Mouse (Mus musculus) kidney, embryonic 15.5 days (tissue): ENCODE results near the gene Mcam. TPM values are rescaled to one million over a fixed set of nuclear protein-coding genes. Genes with fewer than 3 reads are reported as not detected.

Experiments
- ATAC-seq: fragments of 200-750 bp; cut with Nextera tagmentation; replicated peaks from 2 replicates; pipeline ENCODE4 v1.8.0; 2017; ENCODE audit warnings: moderate TSS enrichment; ENCODE audit not compliant: low FRiP score
- H3K27ac ChIP-seq: fragments of 300-500 bp; sonication (generic); 2 replicates; pipeline ENCODE4 v1.5.1; 2015; ENCODE audit warnings: mild to moderate bottlenecking, inconsistent platforms
- H3K27me3 ChIP-seq: fragments of 300-500 bp; sonication (generic); 2 replicates; pipeline ENCODE4 v1.6.1; 2015; ENCODE audit warnings: inconsistent platforms
- H3K36me3 ChIP-seq: fragments of 300-500 bp; sonication (generic); 2 replicates; pipeline ENCODE4 v1.6.1; 2015; ENCODE audit warnings: inconsistent platforms
- H3K4me1 ChIP-seq: fragments of 300-500 bp; sonication (generic); 2 replicates; pipeline ENCODE4 v1.6.1; 2015; ENCODE audit warnings: inconsistent platforms
- H3K4me2 ChIP-seq: fragments of 300-500 bp; sonication (generic); 2 replicates; pipeline ENCODE4 v1.6.1; 2015; ENCODE audit warnings: moderate library complexity, mild to moderate bottlenecking, inconsistent platforms
- H3K4me3 ChIP-seq: fragments of 300-500 bp; sonication (generic); replicated peaks from 2 replicates; pipeline ENCODE4 v1.5.1; 2015; ENCODE audit warnings: mild to moderate bottlenecking, inconsistent platforms
- H3K9ac ChIP-seq: fragments of 300-500 bp; sonication (generic); 2 replicates; pipeline ENCODE4 v1.6.1; 2015; ENCODE audit warnings: mild to moderate bottlenecking, inconsistent platforms
- H3K9me3 ChIP-seq: fragments of 300-500 bp; sonication (generic); replicated peaks from 2 replicates; pipeline ENCODE4 v1.6.1; 2016; ENCODE audit warnings: inconsistent platforms
- WGBS: fragments of 180-500 bp; shearing (Covaris S2); methylation state at CpG from one replicate; pipeline ENCODE4 v1.1.7; 2015; ENCODE audit warnings: mixed read lengths; 5-methylcytosine and 5-hydroxymethylcytosine counted together
- polyA plus RNA-seq: library from polyadenylated mRNA; unstranded; fragments of >200 nt; fragmentation: Nextera tagmentation; extraction: Ambion mirVana; gene quantifications from 2 replicates; pipeline ENCODE4 v1.2.1, GENCODE M21; 2015

Mcam gene
- polyA plus RNA-seq, 1 experiment from 2014 or later = 47.0 TPM

DNA sequence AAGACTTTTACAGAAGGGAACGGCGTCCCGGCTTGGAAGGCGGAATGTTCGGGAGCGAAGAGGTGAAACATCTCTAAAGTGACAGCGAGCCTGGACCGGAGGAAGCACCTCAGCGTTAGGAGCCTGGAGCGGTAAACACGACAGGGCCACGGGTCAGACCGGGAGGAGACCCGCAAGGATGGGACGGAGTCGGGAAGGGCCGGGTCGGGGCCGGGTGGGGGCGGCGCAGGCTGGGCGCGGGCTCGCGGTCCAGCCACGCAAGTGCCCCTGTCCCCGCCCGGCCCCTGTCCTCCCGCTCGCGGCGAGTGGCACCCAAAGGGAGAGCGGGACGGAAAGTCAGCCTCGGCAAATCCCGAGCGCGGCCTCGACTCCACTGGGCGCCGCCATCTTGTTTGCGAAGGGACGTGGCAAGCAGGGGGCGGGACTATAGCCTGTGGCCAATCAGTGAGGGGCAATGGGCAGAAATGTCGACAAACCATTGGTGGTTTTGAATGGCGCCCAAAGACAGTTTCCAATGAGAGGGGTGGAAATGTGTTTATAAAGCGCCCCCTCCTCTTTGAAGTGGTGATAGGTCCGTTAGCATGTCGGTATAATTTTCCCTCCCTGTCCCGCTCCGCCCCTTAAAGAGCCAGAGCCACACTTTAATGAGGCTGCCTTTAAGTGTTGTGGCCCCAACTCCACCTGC, 21.0 kb upstream of the Mcam start, which contains the start of the genes Gm49380 and Rnf26:
TSS of gene Gm49380 (minus strand) at position 396 of the 685 bp plus-strand sequence.
TSS of gene Rnf26 (minus strand) at position 413 of the 685 bp plus-strand sequence.
- Histone ChIP-seq H3K36me3 (peaks cover 17% of the 10 kb centered on the region), H3K4me1 (peaks cover 44% of the 10 kb centered on the region)

DNA sequence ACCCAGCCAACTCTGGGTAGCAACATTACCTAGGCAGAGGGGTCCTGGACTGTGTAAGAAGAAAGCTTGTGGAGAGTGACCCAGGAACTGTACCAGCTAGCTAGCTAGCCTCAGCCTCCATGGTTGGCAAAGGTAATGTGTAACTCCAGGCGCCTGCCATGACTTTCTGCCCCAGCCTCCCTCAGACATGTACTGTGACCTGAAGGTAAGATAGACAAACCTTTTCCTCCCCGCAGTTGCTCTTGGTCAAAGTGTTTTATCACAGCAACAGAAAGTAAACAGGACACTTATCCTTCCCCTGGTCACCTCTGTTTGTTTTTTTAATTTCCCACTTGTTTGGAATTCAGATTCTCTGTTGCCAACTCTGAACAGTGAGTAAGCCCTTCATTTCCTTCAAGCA, 19.8 kb upstream of the Mcam start:
- H3K9ac ChIP-seq = no peak overlapping the region
- WGBS = 71% methylated on average over 2 of the region's 2 CpGs
- no peaks in the 10 kb centered on the region for H3K9me3 ChIP-seq
- H3K27me3 ChIP-seq = no peaks in the 10 kb centered on the region
- H3K27ac ChIP-seq = peak overlapping the region; percentile 22; the same call in 1 of the 2 replicates
- peaks cover 32% of the 10 kb centered on the region for H3K4me1 ChIP-seq
- 0 out of 2 replicates have a peak, but pooled peaks cover 10% of the 10 kb centered on the region for H3K36me3 ChIP-seq
- ATAC-seq = no peak
- no peak overlapping the region for H3K4me2 ChIP-seq
- no peak overlapping the region for H3K4me3 ChIP-seq

More for the DNA sequence above, 21.0 kb upstream of the Mcam start, which contains the start of the genes Gm49380 and Rnf26:
- Histone ChIP-seq H3K27ac (peak within 1 kb of the TSS; percentile 81), H3K4me3 (peak within 1 kb of the TSS; percentile 76), H3K27me3 (no peaks in the 10 kb centered on the region), H3K4me2 (peak within 1 kb of the TSS; percentile 65), H3K9me3 (no peaks in the 10 kb centered on the region), H3K9ac (peak within 1 kb of the TSS; percentile 85)
- peak; percentile 93 for ATAC-seq
- 1% methylated on average over 51 of the region's 51 CpGs for WGBS

DNA sequence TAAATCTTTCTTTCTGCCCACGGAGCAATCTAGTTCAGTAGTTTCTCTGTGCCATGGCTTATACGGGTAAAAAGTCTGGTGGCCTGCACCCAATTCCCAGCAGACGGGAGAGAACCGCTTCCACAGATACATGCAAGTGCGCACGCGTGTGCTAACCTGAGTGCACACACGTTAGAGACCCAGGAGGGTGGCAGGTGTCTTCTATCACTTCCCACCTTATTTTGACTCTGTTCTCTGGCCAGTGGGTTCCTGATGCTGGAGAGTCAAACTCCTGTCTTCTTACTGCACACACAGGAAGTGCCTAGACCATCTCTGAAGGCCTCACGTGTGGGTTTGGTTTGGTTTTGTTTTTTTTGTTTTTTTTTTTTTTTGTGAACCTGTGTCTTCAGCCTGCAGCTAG, 18.7 kb upstream of the Mcam start:
- H3K4me1 ChIP-seq = peaks cover 20% of the 10 kb centered on the region
- no peak overlapping the region for H3K4me2 ChIP-seq
- no peak overlapping the region for H3K9ac ChIP-seq
- no peak overlapping the region for H3K4me3 ChIP-seq
- H3K9me3 ChIP-seq = no peaks in the 10 kb centered on the region
- no peaks in the 10 kb centered on the region for H3K27me3 ChIP-seq
- 0 out of 2 replicates have a peak, but pooled peaks cover under 1% of the 10 kb centered on the region for H3K36me3 ChIP-seq
- 85% methylated on average over 9 of the region's 9 CpGs for WGBS
- H3K27ac ChIP-seq = no peak overlapping the region
- no peak for ATAC-seq

DNA sequence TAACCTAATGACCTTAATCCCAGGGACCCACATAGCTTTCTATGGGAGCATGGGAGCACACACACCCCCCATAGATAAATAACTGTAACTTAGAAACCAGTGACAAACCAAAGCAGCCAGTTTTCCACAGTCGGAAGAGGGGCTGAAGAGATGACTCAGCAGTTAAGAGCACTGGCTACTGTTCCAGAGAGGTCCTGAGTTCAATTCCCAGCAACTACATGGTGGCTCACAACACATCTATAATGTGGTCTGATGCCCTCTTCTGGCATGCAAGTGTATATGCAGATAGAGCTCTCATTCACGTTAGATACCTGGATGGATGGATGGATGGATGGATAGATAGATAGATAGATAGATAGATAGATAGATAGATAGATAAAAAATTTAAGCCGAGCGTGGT, 18.1 kb upstream of the Mcam start:
- Histone ChIP-seq H3K4me1 (peaks cover 17% of the 10 kb centered on the region), H3K9me3 (no peaks in the 10 kb centered on the region), H3K27me3 (no peaks in the 10 kb centered on the region), H3K27ac (no peak overlapping the region), H3K4me3 (no peak overlapping the region), H3K36me3 (no peaks in the 10 kb centered on the region), H3K4me2 (no peak overlapping the region), H3K9ac (no peak overlapping the region)
- WGBS = 92% methylated on average over 4 of the region's 4 CpGs
- no peak for ATAC-seq

DNA sequence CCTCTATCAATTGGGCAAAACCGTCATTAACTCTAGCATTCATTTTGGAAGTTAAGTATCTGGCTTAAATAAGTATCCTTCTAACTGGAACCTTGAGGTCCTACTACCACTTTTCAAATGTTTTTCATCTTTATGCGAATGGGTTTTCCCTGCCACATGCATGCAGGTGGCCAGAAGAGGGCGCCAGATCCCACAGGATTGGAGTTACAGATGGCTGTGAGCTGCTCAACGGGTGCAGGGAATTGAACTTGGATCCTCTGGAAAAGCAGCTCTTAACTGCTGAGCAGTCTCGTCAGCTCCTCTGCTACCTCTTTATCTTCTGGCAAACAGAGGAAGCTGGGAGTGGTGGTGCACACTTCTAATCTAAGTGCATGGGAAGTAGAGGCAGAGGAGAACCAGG, 15.3 kb upstream of the Mcam start:
- Histone ChIP-seq H3K4me3 (no peak overlapping the region), H3K9ac (no peak overlapping the region), H3K4me1 (peaks cover 7% of the 10 kb centered on the region; the same call in 1 of the 2 replicates), H3K36me3 (no peaks in the 10 kb centered on the region), H3K4me2 (no peak overlapping the region), H3K9me3 (no peaks in the 10 kb centered on the region), H3K27ac (no peak overlapping the region), H3K27me3 (no peaks in the 10 kb centered on the region)
- no peak for ATAC-seq
- 54% methylated on average over 5 of the region's 5 CpGs for WGBS

DNA sequence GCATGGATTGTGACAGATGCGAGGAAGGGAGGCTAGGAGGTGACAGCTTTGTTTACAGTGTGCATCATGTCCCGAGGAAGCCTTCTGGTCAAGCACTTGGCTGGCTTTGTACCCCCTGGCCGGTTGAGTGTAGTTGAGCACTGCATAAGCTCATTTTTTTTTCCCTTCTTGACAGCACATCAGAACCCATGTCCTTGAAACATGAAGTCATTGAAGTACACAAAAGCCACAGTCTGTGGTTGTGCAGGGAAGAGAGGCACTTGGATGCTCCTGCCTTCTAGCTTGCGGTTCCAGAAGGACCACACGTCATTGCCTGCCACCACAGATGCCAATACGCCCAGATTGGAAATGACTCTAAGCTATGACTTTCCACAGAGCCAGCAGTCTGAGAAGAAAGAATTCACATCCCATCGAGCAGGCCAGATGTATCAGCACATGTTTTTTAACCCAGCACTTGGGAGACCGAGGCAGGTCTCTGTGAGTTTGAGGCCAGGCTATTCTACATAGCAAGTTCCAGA, 14.3 kb upstream of the Mcam start:
- Histone ChIP-seq H3K27ac (no peak overlapping the region), H3K4me1 (peaks cover 4% of the 10 kb centered on the region), H3K4me2 (no peak overlapping the region), H3K27me3 (no peaks in the 10 kb centered on the region), H3K4me3 (no peak overlapping the region), H3K9me3 (no peaks in the 10 kb centered on the region), H3K36me3 (no peaks in the 10 kb centered on the region), H3K9ac (no peak overlapping the region)
- no peak for ATAC-seq
- 73% methylated on average over 8 of the region's 8 CpGs for WGBS

DNA sequence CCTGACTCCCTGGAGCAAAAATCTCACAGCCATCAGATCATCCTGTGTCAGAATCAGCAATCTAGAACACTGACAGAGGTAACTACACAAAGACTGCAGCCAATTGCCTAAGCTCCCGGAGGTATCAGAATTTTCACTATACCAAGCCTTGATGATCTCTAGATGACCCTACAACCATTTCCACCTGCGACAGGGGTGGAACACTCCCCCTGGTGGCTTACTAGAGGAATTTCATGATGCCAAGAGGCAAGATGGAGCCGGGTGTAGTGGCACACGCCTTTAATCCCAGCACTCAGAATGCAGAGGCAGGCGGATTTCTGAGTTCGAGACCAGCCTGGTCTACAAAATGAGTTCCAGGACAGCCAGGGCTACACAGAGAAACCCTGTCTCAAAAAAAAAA, 10.0 kb upstream of the Mcam start:
- no peaks in the 10 kb centered on the region for H3K27me3 ChIP-seq
- 72% methylated on average over 6 of the region's 6 CpGs for WGBS
- H3K4me1 ChIP-seq = peaks cover 29% of the 10 kb centered on the region
- H3K9ac ChIP-seq = no peak overlapping the region
- no peak for ATAC-seq
- no peak overlapping the region for H3K4me2 ChIP-seq
- H3K36me3 ChIP-seq = no peaks in the 10 kb centered on the region
- H3K27ac ChIP-seq = no peak overlapping the region
- no peak overlapping the region for H3K4me3 ChIP-seq
- no peaks in the 10 kb centered on the region for H3K9me3 ChIP-seq

DNA sequence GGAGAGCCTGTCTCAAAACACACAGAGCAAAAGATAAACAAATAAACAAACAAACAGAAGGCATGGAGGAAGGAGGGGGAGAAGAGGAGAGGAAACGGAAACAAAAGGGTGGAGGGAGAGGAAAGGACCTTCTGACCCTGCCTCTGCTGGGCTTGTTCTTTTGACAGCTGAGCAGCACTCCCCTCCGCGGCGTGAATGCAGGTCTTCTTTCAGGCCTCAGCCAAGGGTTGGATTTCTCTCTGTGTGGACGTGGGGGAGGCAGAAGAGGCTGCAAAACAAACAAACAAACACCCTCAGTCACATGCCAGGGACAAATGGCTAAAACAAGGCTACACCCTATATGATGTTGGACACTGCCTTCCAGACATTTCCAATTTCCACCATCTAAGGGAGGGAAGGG, 9.2 kb upstream of the Mcam start:
- Histone ChIP-seq H3K9ac (no peak overlapping the region), H3K4me1 (peaks cover 36% of the 10 kb centered on the region), H3K4me3 (no peak overlapping the region), H3K4me2 (0 out of 2 replicates have a peak overlapping the region, but pooled peaks have one; percentile 9), H3K36me3 (no peaks in the 10 kb centered on the region), H3K9me3 (no peaks in the 10 kb centered on the region), H3K27me3 (no peaks in the 10 kb centered on the region), H3K27ac (peak overlapping the region; percentile 69)
- no peak; the same call in 1 of the 2 replicates for ATAC-seq
- WGBS = 12% methylated on average over 5 of the region's 5 CpGs

DNA sequence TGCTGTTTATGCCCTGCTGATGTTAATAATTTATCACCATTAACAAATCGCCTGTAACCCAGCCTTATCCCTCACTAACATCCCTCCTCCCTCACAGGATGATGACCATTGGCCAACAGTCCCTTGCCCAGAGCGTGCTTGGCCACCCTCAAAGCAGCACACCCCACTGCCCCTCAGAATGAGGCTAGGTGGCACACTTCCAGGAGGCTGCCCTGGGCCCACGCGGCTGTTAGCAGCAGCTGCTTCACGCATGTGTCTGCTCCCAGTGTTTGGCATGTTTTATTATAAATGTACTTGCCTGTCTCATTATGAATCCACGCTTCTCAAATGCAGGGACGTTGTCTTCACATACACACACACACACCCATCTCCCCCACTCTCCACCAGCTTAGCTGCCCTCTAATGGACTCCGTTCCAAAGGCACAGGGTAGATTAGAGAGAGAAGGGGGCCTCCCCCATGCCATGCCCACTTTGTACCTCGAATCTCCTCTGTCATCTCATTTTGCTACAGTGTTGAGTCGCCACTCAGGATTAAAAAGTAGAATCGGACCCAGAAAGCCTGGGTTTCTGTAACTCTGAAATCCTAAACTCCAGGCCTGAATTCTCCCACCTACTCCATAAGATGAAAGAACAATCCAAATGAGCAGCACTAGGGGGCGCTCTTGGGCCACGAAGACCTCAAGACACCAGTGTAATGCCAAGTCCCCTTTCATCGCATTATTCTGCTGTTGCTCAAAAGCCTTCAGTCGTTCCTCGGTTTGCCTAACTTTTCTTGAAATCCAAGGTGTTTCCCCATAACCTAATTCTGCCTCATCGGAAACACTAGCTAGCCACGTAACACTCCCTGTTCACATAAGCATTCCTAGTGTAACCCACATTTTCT, 8.5 kb upstream of the Mcam start:
- H3K27ac ChIP-seq = peak overlapping the region; percentile 76
- peak overlapping the region; percentile 39 for H3K4me2 ChIP-seq
- H3K9me3 ChIP-seq = no peaks in the 10 kb centered on the region
- H3K27me3 ChIP-seq = no peaks in the 10 kb centered on the region
- peak; percentile 52; the same call in 1 of the 2 replicates for ATAC-seq
- no peaks in the 10 kb centered on the region for H3K36me3 ChIP-seq
- peaks cover 44% of the 10 kb centered on the region for H3K4me1 ChIP-seq
- H3K4me3 ChIP-seq = no peak overlapping the region
- 0 out of 2 replicates have a peak overlapping the region, but pooled peaks have one; percentile 8 for H3K9ac ChIP-seq
- WGBS = 24% methylated on average over 18 of the region's 18 CpGs

DNA sequence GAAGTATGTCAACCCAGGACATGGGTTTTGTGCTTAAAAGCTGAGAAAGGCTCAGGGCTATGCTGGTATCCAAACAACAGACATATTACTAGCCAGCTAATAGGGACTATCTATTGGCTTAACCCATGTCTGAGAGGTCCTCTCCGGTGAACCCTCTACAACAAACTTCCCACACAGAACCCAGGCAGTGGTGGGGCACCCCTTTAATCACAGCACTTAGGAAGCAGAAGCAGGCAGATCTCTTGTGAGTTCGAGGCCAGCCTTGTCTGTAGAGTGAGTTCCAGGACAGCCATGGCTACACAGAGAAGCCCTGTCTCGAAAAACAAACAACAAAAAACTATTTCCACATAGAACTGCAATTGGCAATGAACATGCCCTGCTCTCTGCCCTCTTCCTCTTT, 7.5 kb upstream of the Mcam start:
- no peak overlapping the region for H3K4me3 ChIP-seq
- 85% methylated on average over 3 of the region's 3 CpGs for whole genome bisulfite sequencing
- no peak for ATAC-seq
- H3K4me2 ChIP-seq = no peak overlapping the region
- H3K4me1 ChIP-seq = peaks cover 53% of the 10 kb centered on the region
- H3K9me3 ChIP-seq = no peaks in the 10 kb centered on the region
- no peak overlapping the region for H3K9ac ChIP-seq
- no peaks in the 10 kb centered on the region for H3K36me3 ChIP-seq
- peak overlapping the region; percentile 76 for H3K27ac ChIP-seq
- no peaks in the 10 kb centered on the region for H3K27me3 ChIP-seq

DNA sequence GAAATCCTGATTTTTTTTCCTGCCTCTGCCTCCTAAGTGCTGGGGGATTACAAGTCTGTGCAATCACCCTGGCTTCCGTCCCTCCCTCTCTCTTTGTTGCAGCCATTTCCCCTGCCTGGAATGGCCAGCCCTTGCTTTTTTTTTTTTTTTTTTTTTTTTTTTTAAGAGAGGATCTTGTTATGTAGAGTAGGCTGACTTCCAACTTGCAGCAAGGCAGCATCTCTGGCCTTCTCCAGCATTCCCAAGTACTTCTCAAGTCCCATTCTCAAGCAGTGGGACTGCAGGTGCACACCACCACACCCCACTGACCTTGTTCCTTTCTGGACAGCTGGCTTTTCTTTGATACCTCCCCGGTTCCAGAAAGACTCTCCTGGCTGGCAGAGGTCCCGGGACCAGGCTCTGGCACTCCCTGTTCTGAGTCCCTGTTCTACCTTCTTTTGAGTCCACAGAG, 6.9 kb upstream of the Mcam start:
- Histone ChIP-seq H3K9ac (no peak overlapping the region), H3K9me3 (no peaks in the 10 kb centered on the region), H3K4me3 (no peak overlapping the region), H3K36me3 (no peaks in the 10 kb centered on the region), H3K27ac (peak overlapping the region; percentile 33), H3K27me3 (no peaks in the 10 kb centered on the region), H3K4me1 (peaks cover 58% of the 10 kb centered on the region), H3K4me2 (no peak overlapping the region)
- 54% methylated on average over 3 of the region's 3 CpGs for WGBS
- no peak for ATAC-seq

DNA sequence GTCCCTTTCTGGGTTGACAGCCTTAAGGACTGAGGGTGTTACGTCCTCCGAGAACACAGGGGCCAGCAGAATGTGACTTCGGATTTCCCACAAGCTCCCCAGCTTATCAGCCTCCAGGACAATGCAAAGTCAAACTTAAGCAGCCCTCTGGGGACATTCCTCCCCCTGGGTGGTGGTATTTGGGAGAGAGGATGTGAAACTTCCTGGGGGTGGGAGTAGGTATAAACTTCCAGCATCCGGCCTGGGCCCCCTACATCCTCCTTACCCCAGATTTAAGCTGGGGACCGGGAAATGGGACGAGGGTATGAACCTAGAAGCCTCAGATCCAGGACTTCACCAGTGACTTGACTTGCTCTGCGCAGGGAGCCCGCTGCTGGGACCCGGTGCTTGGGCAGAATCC, 4.6 kb upstream of the Mcam start:
- WGBS = 9% methylated on average over 9 of the region's 9 CpGs
- ATAC-seq = no peak
- peaks cover 80% of the 10 kb centered on the region for H3K4me1 ChIP-seq

More for the DNA sequence above, 4.6 kb upstream of the Mcam start:
- no peaks in the 10 kb centered on the region for H3K9me3 ChIP-seq
- H3K4me3 ChIP-seq = peak overlapping the region; percentile 37
- peak overlapping the region; percentile 90 for H3K27ac ChIP-seq
- no peaks in the 10 kb centered on the region for H3K36me3 ChIP-seq
- peak overlapping the region; percentile 70 for H3K4me2 ChIP-seq
- peaks cover 7% of the 10 kb centered on the region for H3K27me3 ChIP-seq
- H3K9ac ChIP-seq = peak overlapping the region; percentile 44
